Mouse (Mus musculus): ENCODE data around the gene Gm20909.
"Not testable (repeated sequence)": the region's sequence is repeated elsewhere in the genome, so short reads cannot be mapped to it uniquely, and the experiment has no call there.

Gm20909 gene

DNA sequence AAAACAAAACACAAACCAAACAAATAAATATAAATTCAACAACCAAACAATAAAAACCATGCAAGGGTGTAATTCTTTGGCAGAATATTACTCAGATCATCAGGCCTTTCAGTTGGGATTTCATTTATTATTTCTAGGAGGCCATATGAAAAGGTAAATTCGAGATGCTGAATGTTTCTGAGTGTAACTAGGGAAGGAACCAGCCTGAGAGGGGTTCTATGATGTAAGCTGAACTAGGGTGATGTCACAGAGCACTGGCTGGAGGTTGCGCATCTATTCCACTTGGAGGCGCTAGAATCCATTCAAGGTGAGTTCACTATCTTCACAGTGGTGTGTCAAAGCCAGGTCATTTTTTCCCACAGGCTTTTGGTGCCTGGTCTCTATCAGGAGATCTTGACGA is at the start of gene Gm20909:
Gene Gm20909 (plus strand): TSS at position 301 of the 400 bp plus-strand sequence.
- not testable (repeated sequence) for DNase-seq (ENCODE audit: extremely low spot score, low read depth, low spot score)
